Mouse (Mus musculus) cerebellum, adult 2 months (tissue): ENCODE measurements around the gene Sertad3.

ENCODE experiments used
- CTCF ChIP-seq: fragments of 200-500 bp; IDR thresholded peaks from 2 replicates; pipeline ENCODE4 v1.5.1; 2011; ENCODE audit warnings: low read depth, mild to moderate bottlenecking, control low read depth, low read length, moderate library complexity, borderline replicate concordance; ENCODE audit not compliant: insufficient read depth
- POLR2A ChIP-seq: fragments of 200-500 bp; IDR thresholded peaks from 2 replicates; pipeline ENCODE4 v1.6.1; 2011; ENCODE audit warnings: low read length, control low read depth, borderline replicate concordance; ENCODE audit not compliant: insufficient read depth

- TF ChIP-seq POLR2A (no peak), CTCF (no peak)
These were observed 37.2 kb downstream of the Sertad3 start for GRCm38 (mm10) chr7:27510809-27511208.
